Mouse (Mus musculus): ENCODE data around the gene Glrb. TPM values are rescaled to one million over a fixed set of nuclear protein-coding genes. Genes with fewer than 3 reads are reported as not detected.

Glrb gene
- polyA plus RNA-seq, 1 experiment from 2014 or later: 13.6 TPM

Other genes starting within 250 kb of the Glrb start
- gene Gria2, start 110.8 kb downstream of the Glrb start, polyA plus RNA-seq (2016; fragmentation: Nextera tagmentation; extraction: Ambion mirVana): 49.4 and 50.0 TPM in 2 replicates
- gene Pdgfc, start 122.8 kb upstream of the Glrb start, polyA plus RNA-seq (2016; fragmentation: Nextera tagmentation; extraction: Ambion mirVana): 10.4 and 10.5 TPM in 2 replicates

All from neural tube, embryonic 12.5 days (tissue).